Mouse (Mus musculus): ENCODE data around the gene Fgfr2. TPM values are rescaled to one million over a fixed set of nuclear protein-coding genes. Genes with fewer than 3 reads are reported as not detected.

The Fgfr2 gene
- total and polyA plus RNA-seq, 2 experiments from 2014 or later = 17.1 to 47.6 TPM

- Histone ChIP-seq H3K36me3 (ENCODE audit: insufficient read depth) (no peaks in the 10 kb centered on the region), H3K9ac (no peak overlapping the region), H3K27me3 (ENCODE audit: insufficient read depth, low read length) (no peaks in the 10 kb centered on the region), H3K4me3 (ENCODE audit: low read depth, low read length) (no peak overlapping the region), H3K9me3 (ENCODE audit: low read length) (no peaks in the 10 kb centered on the region), H3K27ac (ENCODE audit: low read depth, low read length) (no peak overlapping the region), H3K4me1 (ENCODE audit: insufficient read depth) (no peaks in the 10 kb centered on the region), H3K4me2 (ENCODE audit: low read depth) (peak overlapping the region; percentile 15; the same call in 1 of the 2 replicates)
- no peak for TF ChIP-seq CTCF (IDR thresholded peaks at IDR 0.05; ENCODE audit: low read depth)
- 21% methylated on average over 10 of the region's 10 CpGs for WGBS
- ATAC-seq (no peak), DNase-seq (peak; percentile 53)
These were observed 2546.2 kb downstream of the Fgfr2 start for GRCm38 (mm10) chr7:130576981-130577380.

DNA sequence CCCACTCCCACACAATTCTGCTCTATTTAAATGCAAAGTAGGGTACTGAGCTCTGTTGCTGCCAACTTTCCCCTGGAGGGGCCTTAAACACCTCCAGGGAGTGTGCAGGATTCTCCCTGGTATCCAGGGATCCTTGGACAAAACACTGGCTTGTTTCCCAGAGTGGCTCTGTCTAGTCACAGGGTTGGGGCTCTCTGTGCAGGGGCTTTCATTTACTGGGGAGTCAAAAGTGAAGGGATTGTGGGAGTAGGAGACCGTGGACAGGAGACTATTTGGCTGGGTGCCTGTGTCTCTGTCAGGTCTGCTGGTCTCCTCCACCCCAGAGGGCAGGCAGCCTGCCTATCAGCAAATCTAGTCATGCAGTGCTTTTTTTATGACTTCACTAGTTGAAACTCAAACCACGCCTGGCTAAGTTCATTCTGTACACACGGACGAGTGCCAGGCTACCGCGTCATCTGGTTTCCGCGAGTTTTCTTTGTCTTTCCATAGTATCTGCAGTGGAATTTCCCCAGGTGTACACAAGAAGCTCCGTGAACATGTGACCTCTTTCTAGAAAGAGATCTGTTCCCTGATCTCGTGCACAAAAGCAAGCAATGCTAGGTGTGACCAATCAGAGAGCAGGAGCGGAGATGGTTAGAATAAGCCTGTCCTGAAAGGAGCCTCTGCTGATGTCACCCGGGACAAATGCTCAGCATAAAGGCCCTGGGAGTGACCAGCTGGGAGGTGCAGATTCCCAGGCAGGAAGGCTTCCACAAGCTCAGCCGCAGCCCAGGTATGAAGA lies 2548.7 kb downstream of the Fgfr2 start:
- no peaks in the 10 kb centered on the region for H3K27me3 ChIP-seq (ENCODE audit: insufficient read depth, low read length)
- no peak overlapping the region for H3K9ac ChIP-seq
- H3K9me3 ChIP-seq (ENCODE audit: low read length) = no peaks in the 10 kb centered on the region
- no peaks in the 10 kb centered on the region for H3K4me1 ChIP-seq (ENCODE audit: insufficient read depth)
- no peak overlapping the region for H3K4me3 ChIP-seq (ENCODE audit: low read depth, low read length)
- 29% methylated on average over 13 of the region's 13 CpGs for WGBS
- no peak for TF ChIP-seq CTCF (IDR thresholded peaks at IDR 0.05; ENCODE audit: low read depth)
- H3K4me2 ChIP-seq (ENCODE audit: low read depth) = no peak overlapping the region
- no peaks in the 10 kb centered on the region for H3K36me3 ChIP-seq (ENCODE audit: insufficient read depth)
- ATAC-seq = no peak
- no peak overlapping the region for H3K27ac ChIP-seq (ENCODE audit: low read depth, low read length)
- DNase-seq = peak; percentile 25

DNA sequence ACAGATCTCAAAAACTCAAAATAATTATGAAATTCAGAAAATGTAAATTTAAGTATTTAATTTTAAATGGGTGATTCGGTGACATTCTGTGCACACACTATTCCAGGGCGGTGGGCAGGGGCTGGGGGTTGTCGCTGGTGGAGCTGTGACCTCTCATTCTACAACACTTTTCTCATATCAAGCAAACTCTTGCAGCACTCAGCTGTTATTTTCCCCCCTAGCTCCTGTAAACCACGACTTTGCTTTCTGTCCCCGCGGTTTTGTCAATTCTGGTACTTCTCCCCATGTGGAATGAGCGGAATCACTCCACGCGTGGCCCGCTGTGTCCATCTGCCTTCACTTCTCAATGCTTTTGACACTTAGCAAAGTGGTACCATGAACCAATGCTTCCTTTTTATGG lies 2549.4 kb downstream of the Fgfr2 start:
- ATAC-seq (no peak), DNase-seq (no peak)
- H3K4me1 ChIP-seq (ENCODE audit: insufficient read depth) = no peaks in the 10 kb centered on the region
- no peak for TF ChIP-seq CTCF (IDR thresholded peaks at IDR 0.05; ENCODE audit: low read depth)
- no peak overlapping the region for H3K9ac ChIP-seq
- no peak overlapping the region for H3K4me2 ChIP-seq (ENCODE audit: low read depth)
- WGBS = 86% methylated on average over 10 of the region's 10 CpGs
- no peak overlapping the region for H3K27ac ChIP-seq (ENCODE audit: low read depth, low read length)
- H3K36me3 ChIP-seq (ENCODE audit: insufficient read depth) = no peaks in the 10 kb centered on the region
- no peaks in the 10 kb centered on the region for H3K9me3 ChIP-seq (ENCODE audit: low read length)
- no peak overlapping the region for H3K4me3 ChIP-seq (ENCODE audit: low read depth, low read length)
- H3K27me3 ChIP-seq (ENCODE audit: insufficient read depth, low read length) = no peaks in the 10 kb centered on the region

GRCm38 (mm10) chr7:130572821-130573220 lies 2550.3 kb downstream of the Fgfr2 start, which contains the start of gene Nsmce4a:
Gene Nsmce4a, minus strand, starts transcription at chr7:130573118.
- Histone ChIP-seq H3K27me3 (ENCODE audit: insufficient read depth, low read length) (no peaks in the 10 kb centered on the region), H3K36me3 (ENCODE audit: insufficient read depth) (no peaks in the 10 kb centered on the region), H3K27ac (ENCODE audit: low read depth, low read length) (no peak within 1 kb of the TSS), H3K4me3 (ENCODE audit: low read depth, low read length) (no peak within 1 kb of the TSS), H3K4me2 (ENCODE audit: low read depth) (no peak within 1 kb of the TSS), H3K4me1 (ENCODE audit: insufficient read depth) (no peaks in the 10 kb centered on the region), H3K9ac (no peak within 1 kb of the TSS), H3K9me3 (ENCODE audit: low read length) (no peaks in the 10 kb centered on the region)
- DNase-seq (no peak), ATAC-seq (no peak)
- 79% methylated on average over 9 of the region's 11 CpGs for WGBS
- no peak for TF ChIP-seq CTCF (IDR thresholded peaks at IDR 0.05; ENCODE audit: low read depth)

DNA sequence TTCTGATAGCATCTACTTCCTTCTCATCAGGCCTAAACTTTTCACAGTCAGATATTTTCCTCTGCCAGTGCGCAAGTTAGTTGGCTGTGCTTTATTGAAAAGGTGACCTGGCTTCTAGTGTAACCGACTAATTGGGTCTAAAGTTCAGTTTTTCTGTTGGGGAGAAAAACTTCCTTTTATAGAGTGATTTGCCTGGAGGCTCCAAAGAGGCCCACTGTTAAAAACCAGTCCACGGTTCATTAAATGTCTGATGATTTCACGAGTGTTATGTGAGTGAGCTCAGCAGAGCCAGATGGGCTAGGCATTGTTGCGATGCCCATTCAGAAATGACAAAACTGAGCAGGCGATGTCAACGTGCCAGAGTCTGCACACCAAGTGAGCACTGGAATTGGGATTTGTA lies 2552.7 kb downstream of the Fgfr2 start:
- 22% methylated on average over 7 of the region's 7 CpGs for WGBS
- Histone ChIP-seq H3K27ac (ENCODE audit: low read depth, low read length) (no peak overlapping the region), H3K9ac (no peak overlapping the region)

DNA sequence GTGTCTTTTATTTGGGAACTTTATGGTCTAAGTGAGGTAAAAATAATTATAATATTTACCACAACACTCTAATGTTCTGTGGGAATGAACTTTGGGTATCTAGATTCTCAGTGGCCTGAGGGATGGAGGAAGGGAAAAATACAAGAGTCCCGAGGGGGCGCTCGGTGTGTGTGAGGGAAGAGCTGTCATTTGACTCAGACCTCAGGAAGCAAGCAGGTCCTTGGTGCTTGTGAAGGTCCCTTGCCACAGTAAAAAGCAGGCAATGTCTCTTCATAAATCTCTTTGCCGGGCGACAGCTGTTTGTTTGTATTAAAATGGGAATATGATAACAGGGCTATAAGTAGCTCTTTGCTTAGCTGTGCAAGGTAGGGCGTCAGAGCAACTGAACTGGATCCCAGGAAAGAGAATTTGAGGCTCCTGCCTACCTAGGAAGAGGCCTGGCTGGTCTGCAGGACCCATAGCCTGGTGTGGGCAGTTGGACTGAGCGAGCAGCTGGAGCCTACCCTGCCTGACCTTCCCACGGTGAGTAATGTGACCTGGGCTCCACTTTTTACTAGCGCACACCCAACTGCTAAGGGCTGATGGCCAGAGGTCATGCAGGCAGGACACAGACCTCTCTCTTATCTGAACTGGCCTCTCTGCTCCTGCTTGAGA lies 2554.2 kb downstream of the Fgfr2 start:
- Histone ChIP-seq H3K9me3 (ENCODE audit: low read length) (no peaks in the 10 kb centered on the region), H3K9ac (no peak overlapping the region), H3K4me1 (ENCODE audit: insufficient read depth) (no peaks in the 10 kb centered on the region), H3K27me3 (ENCODE audit: insufficient read depth, low read length) (no peaks in the 10 kb centered on the region), H3K27ac (ENCODE audit: low read depth, low read length) (no peak overlapping the region), H3K4me2 (ENCODE audit: low read depth) (no peak overlapping the region), H3K4me3 (ENCODE audit: low read depth, low read length) (no peak overlapping the region), H3K36me3 (ENCODE audit: insufficient read depth) (no peaks in the 10 kb centered on the region)
- no peak for ATAC-seq
- WGBS = 92% methylated on average over 9 of the region's 9 CpGs
- TF ChIP-seq CTCF (IDR thresholded peaks at IDR 0.05; ENCODE audit: low read depth) = no peak
- DNase-seq = no peak

More for the DNA sequence above, 2552.7 kb downstream of the Fgfr2 start:
- DNase-seq = no peak
- H3K9me3 ChIP-seq (ENCODE audit: low read length) = no peaks in the 10 kb centered on the region
- H3K27me3 ChIP-seq (ENCODE audit: insufficient read depth, low read length) = no peaks in the 10 kb centered on the region
- no peak overlapping the region for H3K4me3 ChIP-seq (ENCODE audit: low read depth, low read length)
- no peak overlapping the region for H3K4me2 ChIP-seq (ENCODE audit: low read depth)
- no peak for TF ChIP-seq CTCF (IDR thresholded peaks at IDR 0.05; ENCODE audit: low read depth)
- no peaks in the 10 kb centered on the region for H3K36me3 ChIP-seq (ENCODE audit: insufficient read depth)
- ATAC-seq = no peak
- no peaks in the 10 kb centered on the region for H3K4me1 ChIP-seq (ENCODE audit: insufficient read depth)

- no peak overlapping the region for H3K4me2 ChIP-seq (ENCODE audit: low read depth)
- no peak overlapping the region for H3K4me3 ChIP-seq (ENCODE audit: low read depth, low read length)
- DNase-seq = no peak
- no peaks in the 10 kb centered on the region for H3K27me3 ChIP-seq (ENCODE audit: insufficient read depth, low read length)
- TF ChIP-seq CTCF (IDR thresholded peaks at IDR 0.05; ENCODE audit: low read depth) = no peak
- H3K36me3 ChIP-seq (ENCODE audit: insufficient read depth) = no peaks in the 10 kb centered on the region
- ATAC-seq = no peak
- no peak overlapping the region for H3K9ac ChIP-seq
- no peaks in the 10 kb centered on the region for H3K9me3 ChIP-seq (ENCODE audit: low read length)
- WGBS = 46% methylated on average over 3 of the region's 3 CpGs
- no peak overlapping the region for H3K27ac ChIP-seq (ENCODE audit: low read depth, low read length)
- H3K4me1 ChIP-seq (ENCODE audit: insufficient read depth) = no peaks in the 10 kb centered on the region
These were observed 2558.6 kb downstream of the Fgfr2 start for GRCm38 (mm10) chr7:130564596-130564995.

Measured in forebrain, postnatal 0 days (tissue).